Mouse (Mus musculus): ENCODE measurements around the gene Spata21. TPM values are rescaled to one million over a fixed set of nuclear protein-coding genes. Genes with fewer than 3 reads are reported as not detected.
A peak's percentile ranks its signal among the peaks of the same experiment; 100 is the strongest.
"Not testable (repeated sequence)": the region's sequence is repeated elsewhere in the genome, so short reads cannot be mapped to it uniquely, and the experiment has no call there.

Spata21 gene
- polyA plus RNA-seq, 1 experiment from 2014 or later = 0.08 TPM

GRCm38 (mm10) chr4:141139116-141139970 lies 51.2 kb downstream of the Spata21 start, which contains the start of gene Szrd1:
Gene Szrd1 (minus strand): TSS chr4:141139775.
- Histone ChIP-seq H3K27me3 (ENCODE audit: control insufficient read depth, insufficient read depth, low read length) (no peaks in the 10 kb centered on the region), H3K9ac (ENCODE audit: low read length) (peak within 1 kb of the TSS; percentile 95), H3K27ac (ENCODE audit: low read length) (peak within 1 kb of the TSS; percentile 97), H3K36me3 (ENCODE audit: control insufficient read depth, insufficient read depth, low read length) (no peaks in the 10 kb centered on the region), H3K4me3 (replicated peaks; ENCODE audit: low read length) (peak within 1 kb of the TSS; percentile 81), H3K4me2 (ENCODE audit: low read depth, low read length) (peak within 1 kb of the TSS; percentile 82), H3K4me1 (ENCODE audit: control insufficient read depth, insufficient read depth, low read length) (peaks cover 33% of the 10 kb centered on the region), H3K9me3 (replicated peaks; ENCODE audit: control insufficient read depth, low read length) (no peaks in the 10 kb centered on the region)
- ATAC-seq (ENCODE audit: insufficient read depth, low FRiP score) = peak; percentile 95
- WGBS = under 1% methylated on average over 62 of the region's 63 CpGs

GRCm38 (mm10) chr4:141140354-141140753 lies 52.2 kb downstream of the Spata21 start:
- not testable (repeated sequence) for H3K27me3 ChIP-seq (ENCODE audit: control insufficient read depth, insufficient read depth, low read length); H3K4me2 ChIP-seq (ENCODE audit: low read depth, low read length); H3K27ac ChIP-seq (ENCODE audit: low read length); H3K9ac ChIP-seq (ENCODE audit: low read length); ATAC-seq (ENCODE audit: insufficient read depth, low FRiP score); H3K9me3 ChIP-seq (replicated peaks; ENCODE audit: control insufficient read depth, low read length); H3K36me3 ChIP-seq (ENCODE audit: control insufficient read depth, insufficient read depth, low read length); H3K4me3 ChIP-seq (replicated peaks; ENCODE audit: low read length)
- peaks cover 24% of the 10 kb centered on the region for H3K4me1 ChIP-seq (ENCODE audit: control insufficient read depth, insufficient read depth, low read length)
- WGBS = 83% methylated on average over 9 of the region's 9 CpGs

GRCm38 (mm10) chr4:141140967-141141366 lies 52.8 kb downstream of the Spata21 start:
- H3K36me3 ChIP-seq (ENCODE audit: control insufficient read depth, insufficient read depth, low read length) = no peaks in the 10 kb centered on the region
- peaks cover 18% of the 10 kb centered on the region for H3K4me1 ChIP-seq (ENCODE audit: control insufficient read depth, insufficient read depth, low read length)
- no peaks in the 10 kb centered on the region for H3K9me3 ChIP-seq (replicated peaks; ENCODE audit: control insufficient read depth, low read length)
- no peak overlapping the region for H3K27ac ChIP-seq (ENCODE audit: low read length)
- H3K4me3 ChIP-seq (replicated peaks; ENCODE audit: low read length) = no peak overlapping the region
- no peak overlapping the region for H3K9ac ChIP-seq (ENCODE audit: low read length)
- 87% methylated on average over 6 of the region's 6 CpGs for WGBS
- ATAC-seq (ENCODE audit: insufficient read depth, low FRiP score) = no peak
- no peaks in the 10 kb centered on the region for H3K27me3 ChIP-seq (ENCODE audit: control insufficient read depth, insufficient read depth, low read length)
- no peak overlapping the region for H3K4me2 ChIP-seq (ENCODE audit: low read depth, low read length)

GRCm38 (mm10) chr4:141142285-141142811 lies 54.2 kb downstream of the Spata21 start:
- Histone ChIP-seq H3K4me3 (replicated peaks; ENCODE audit: low read length) (0 out of 2 replicates have a peak overlapping the region, but pooled peaks have one; percentile 2), H3K9ac (ENCODE audit: low read length) (peak overlapping the region; percentile 49; the same call in 1 of the 2 replicates), H3K27me3 (ENCODE audit: control insufficient read depth, insufficient read depth, low read length) (no peaks in the 10 kb centered on the region), H3K9me3 (replicated peaks; ENCODE audit: control insufficient read depth, low read length) (no peaks in the 10 kb centered on the region), H3K4me2 (ENCODE audit: low read depth, low read length) (peak overlapping the region; percentile 38), H3K4me1 (ENCODE audit: control insufficient read depth, insufficient read depth, low read length) (peaks cover 14% of the 10 kb centered on the region), H3K36me3 (ENCODE audit: control insufficient read depth, insufficient read depth, low read length) (no peaks in the 10 kb centered on the region), H3K27ac (ENCODE audit: low read length) (no peak overlapping the region)
- ATAC-seq (ENCODE audit: insufficient read depth, low FRiP score) = no peak
- 21% methylated on average over 9 of the region's 9 CpGs for WGBS

GRCm38 (mm10) chr4:141145124-141145523 lies 57.0 kb downstream of the Spata21 start:
- H3K4me1 ChIP-seq (ENCODE audit: control insufficient read depth, insufficient read depth, low read length) = peaks cover 18% of the 10 kb centered on the region
- WGBS = 91% methylated on average over 9 of the region's 16 CpGs
- H3K27ac ChIP-seq (ENCODE audit: low read length); ATAC-seq (ENCODE audit: insufficient read depth, low FRiP score); H3K9ac ChIP-seq (ENCODE audit: low read length); H3K4me2 ChIP-seq (ENCODE audit: low read depth, low read length); H3K9me3 ChIP-seq (replicated peaks; ENCODE audit: control insufficient read depth, low read length); H3K36me3 ChIP-seq (ENCODE audit: control insufficient read depth, insufficient read depth, low read length); H3K27me3 ChIP-seq (ENCODE audit: control insufficient read depth, insufficient read depth, low read length); H3K4me3 ChIP-seq (replicated peaks; ENCODE audit: low read length): not testable (repeated sequence)

- peaks cover 18% of the 10 kb centered on the region for H3K4me1 ChIP-seq (ENCODE audit: control insufficient read depth, insufficient read depth, low read length)
- no peaks in the 10 kb centered on the region for H3K9me3 ChIP-seq (replicated peaks; ENCODE audit: control insufficient read depth, low read length)
- H3K9ac ChIP-seq (ENCODE audit: low read length) = no peak overlapping the region
- H3K4me3 ChIP-seq (replicated peaks; ENCODE audit: low read length) = no peak overlapping the region
- 90% methylated on average over 6 of the region's 6 CpGs for WGBS
- peak overlapping the region; percentile 97 for H3K27ac ChIP-seq (ENCODE audit: low read length)
- H3K27me3 ChIP-seq (ENCODE audit: control insufficient read depth, insufficient read depth, low read length) = no peaks in the 10 kb centered on the region
- ATAC-seq (ENCODE audit: insufficient read depth, low FRiP score) = no peak
- peak overlapping the region; percentile 80 for H3K4me2 ChIP-seq (ENCODE audit: low read depth, low read length)
- no peaks in the 10 kb centered on the region for H3K36me3 ChIP-seq (ENCODE audit: control insufficient read depth, insufficient read depth, low read length)
Observed at GRCm38 (mm10) chr4:141146491-141147033, 58.4 kb downstream of the Spata21 start.

GRCm38 (mm10) chr4:141147112-141148008 lies 59.2 kb downstream of the Spata21 start, which contains the start of gene Fbxo42:
Gene Fbxo42 (plus strand): TSS chr4:141147913.
- ATAC-seq (ENCODE audit: insufficient read depth, low FRiP score) = peak; percentile 87
- H3K9me3 ChIP-seq (replicated peaks; ENCODE audit: control insufficient read depth, low read length) = no peaks in the 10 kb centered on the region
- H3K4me1 ChIP-seq (ENCODE audit: control insufficient read depth, insufficient read depth, low read length) = peaks cover 18% of the 10 kb centered on the region
- peak within 1 kb of the TSS; percentile 97 for H3K27ac ChIP-seq (ENCODE audit: low read length)
- peak within 1 kb of the TSS; percentile 99 for H3K4me3 ChIP-seq (replicated peaks; ENCODE audit: low read length)
- peak within 1 kb of the TSS; percentile 100 for H3K9ac ChIP-seq (ENCODE audit: low read length)
- H3K27me3 ChIP-seq (ENCODE audit: control insufficient read depth, insufficient read depth, low read length) = no peaks in the 10 kb centered on the region
- 5% methylated on average over 58 of the region's 58 CpGs for WGBS
- peak within 1 kb of the TSS; percentile 80 for H3K4me2 ChIP-seq (ENCODE audit: low read depth, low read length)
- H3K36me3 ChIP-seq (ENCODE audit: control insufficient read depth, insufficient read depth, low read length) = no peaks in the 10 kb centered on the region

GRCm38 (mm10) chr4:141148009-141148801 lies 60.1 kb downstream of the Spata21 start:
- peak overlapping the region; percentile 68 for H3K4me2 ChIP-seq (ENCODE audit: low read depth, low read length)
- peaks cover 15% of the 10 kb centered on the region for H3K4me1 ChIP-seq (ENCODE audit: control insufficient read depth, insufficient read depth, low read length)
- H3K9me3 ChIP-seq (replicated peaks; ENCODE audit: control insufficient read depth, low read length) = no peaks in the 10 kb centered on the region
- H3K9ac ChIP-seq (ENCODE audit: low read length) = peak overlapping the region; percentile 100
- WGBS = under 1% methylated on average over 66 of the region's 66 CpGs
- H3K27me3 ChIP-seq (ENCODE audit: control insufficient read depth, insufficient read depth, low read length) = no peaks in the 10 kb centered on the region
- peak overlapping the region; percentile 97 for H3K27ac ChIP-seq (ENCODE audit: low read length)
- no peaks in the 10 kb centered on the region for H3K36me3 ChIP-seq (ENCODE audit: control insufficient read depth, insufficient read depth, low read length)
- peak; percentile 79 for ATAC-seq (ENCODE audit: insufficient read depth, low FRiP score)
- peak overlapping the region; percentile 99 for H3K4me3 ChIP-seq (replicated peaks; ENCODE audit: low read length)
